Mouse (Mus musculus) liver, adult 10 weeks (tissue): ENCODE data around the gene Fars2. TPM values are rescaled to one million over a fixed set of nuclear protein-coding genes. Genes with fewer than 3 reads are reported as not detected.

Experiments
- polyA plus RNA-seq: library from polyadenylated mRNA; stranded (reverse); fragments of 350-450 nt; fragmentation: Illumina TruSeq; extraction: RNeasy Lipid Tissue Mini Kit (QIAGEN cat#74804); gene quantifications from one replicate; pipeline ENCODE4 v1.2.3, GENCODE M21; 2014; ENCODE audit warnings: low read depth, low replicate concordance

The Fars2 gene
- 27.7 TPM for polyA plus RNA-seq

DNA sequence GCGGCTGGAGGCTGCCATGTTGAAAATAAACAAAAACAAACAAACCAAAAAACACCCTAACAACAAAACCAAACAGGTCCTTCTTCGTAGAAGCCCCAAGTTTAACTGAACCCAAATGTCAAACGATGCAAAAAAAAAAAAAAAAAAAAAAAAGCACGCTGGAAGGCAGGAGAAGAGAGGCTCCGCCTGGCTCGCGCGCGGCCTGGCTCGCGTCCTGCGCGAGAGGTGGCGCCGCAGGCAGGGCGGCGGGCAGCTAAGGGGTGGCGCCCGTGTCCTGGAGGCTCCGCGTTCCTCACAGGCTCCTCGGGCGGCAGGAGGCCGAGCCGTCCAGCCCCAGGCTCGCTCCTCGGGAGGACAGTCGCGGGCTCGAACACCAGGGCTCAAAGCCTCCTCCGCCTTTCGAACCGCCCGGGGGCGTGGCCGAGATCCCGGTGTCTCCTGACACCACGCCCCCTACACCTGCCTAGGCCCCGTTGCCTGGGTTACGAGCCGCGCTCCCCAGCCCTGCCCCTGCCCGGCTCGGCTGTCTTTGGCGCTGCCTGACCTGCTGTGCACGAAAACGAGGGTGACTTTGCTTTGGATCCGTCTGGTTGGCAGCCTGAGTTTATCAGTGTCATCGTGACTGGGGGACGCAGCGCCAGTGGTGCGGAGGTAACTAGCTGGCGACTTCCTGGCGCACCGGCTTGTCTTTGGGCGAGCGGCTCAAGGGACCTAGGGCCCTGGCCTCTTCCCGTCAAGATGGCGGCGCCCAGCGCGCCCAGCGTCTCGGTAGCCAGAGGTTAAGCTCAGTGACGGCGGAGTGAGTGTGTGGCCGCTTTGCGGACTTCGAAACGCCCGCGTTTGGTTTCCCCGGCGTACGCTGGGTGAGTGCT, at the start of gene Fars2, which contains the start of gene Lyrm4:
TSS of gene Fars2 (plus strand) at position 270 of the 872 bp plus-strand sequence.
TSS of gene Lyrm4 (minus strand) at position 384 of the 872 bp plus-strand sequence.

DNA sequence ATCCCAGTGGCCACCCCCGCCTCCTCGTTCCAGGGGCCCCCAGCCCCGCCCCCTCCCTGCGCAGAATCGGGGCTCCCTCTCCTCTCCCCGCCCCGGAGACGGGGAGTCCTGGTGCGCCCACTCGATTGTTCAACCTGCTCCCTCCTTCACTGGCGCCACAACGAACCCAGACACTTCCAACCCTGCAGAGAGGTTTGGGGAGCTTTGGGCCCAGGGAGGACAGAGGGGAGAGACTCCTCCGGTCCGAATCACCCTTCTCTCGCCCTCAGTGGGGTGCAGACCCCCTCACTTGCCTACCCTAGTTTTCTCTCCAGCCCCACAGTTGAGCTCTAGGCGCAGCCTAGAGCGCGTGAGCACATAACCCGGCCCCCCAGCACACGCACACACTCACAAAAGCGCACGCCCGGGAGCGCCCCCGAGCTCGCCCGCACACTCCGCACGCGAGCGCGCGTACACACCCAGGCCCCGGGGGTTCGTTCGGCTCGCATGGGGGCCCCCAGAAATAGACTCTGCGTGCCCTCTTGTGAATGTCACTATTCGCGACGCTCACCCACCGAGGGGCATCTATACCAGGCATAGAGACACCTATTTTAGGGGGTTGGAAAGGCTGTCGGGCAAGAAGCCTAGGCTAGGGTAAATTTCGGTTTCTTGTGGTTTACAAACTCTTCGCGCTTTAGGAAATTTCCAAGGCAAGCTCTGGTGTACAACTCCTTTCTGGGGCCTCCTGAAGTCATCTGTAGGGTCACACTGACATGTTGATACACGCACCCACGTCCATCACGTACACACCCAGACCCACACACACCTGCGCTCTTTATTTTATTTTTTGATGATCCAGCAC, 617.7 kb downstream of the Fars2 start, which contains the start of gene Nrn1:
TSS of gene Nrn1 (minus strand) at position 401 of the 841 bp plus-strand sequence.

Other genes starting within 250 kb of the Fars2 start
- 6.6 TPM for gene Rpp40, start 211.1 kb upstream of the Fars2 start, polyA plus RNA-seq
- gene Ppp1r3g, start 158.6 kb upstream of the Fars2 start, polyA plus RNA-seq, result 0.42 TPM
- gene Lyrm4, start 114 bp downstream of the Fars2 start, polyA plus RNA-seq, result 12.1 TPM